Mouse (Mus musculus) stomach, embryonic 15.5 days (tissue): ENCODE measurements around the gene Apon. TPM values are rescaled to one million over a fixed set of nuclear protein-coding genes. Genes with fewer than 3 reads are reported as not detected.

ENCODE experiments used
- ATAC-seq: fragments of 200-750 bp; cut with Nextera tagmentation; 2 replicates; pipeline ENCODE4 v1.8.0; 2017; ENCODE audit warnings: low read depth, moderate number of reproducible peaks, moderate TSS enrichment; ENCODE audit not compliant: insufficient read depth, low FRiP score
- H3K27ac ChIP-seq: fragments of 300-500 bp; sonication (generic); 2 replicates; pipeline ENCODE4 v1.5.1; 2015; ENCODE audit warnings: mild to moderate bottlenecking, inconsistent platforms
- H3K27me3 ChIP-seq: fragments of 300-500 bp; sonication (generic); replicated peaks from 2 replicates; pipeline ENCODE4 v1.6.1; 2015; ENCODE audit warnings: inconsistent platforms
- H3K36me3 ChIP-seq: fragments of 300-500 bp; sonication (generic); 2 replicates; pipeline ENCODE4 v1.6.1; 2015; ENCODE audit warnings: inconsistent platforms
- H3K4me1 ChIP-seq: fragments of 300-500 bp; sonication (generic); 2 replicates; pipeline ENCODE4 v1.6.1; 2015; ENCODE audit warnings: inconsistent platforms
- H3K4me2 ChIP-seq: fragments of 300-500 bp; sonication (generic); 2 replicates; pipeline ENCODE4 v1.6.1; 2015; ENCODE audit warnings: mild to moderate bottlenecking, inconsistent platforms
- H3K4me3 ChIP-seq: fragments of 300-500 bp; sonication (generic); replicated peaks from 2 replicates; pipeline ENCODE4 v1.5.1; 2015; ENCODE audit warnings: inconsistent platforms
- H3K9ac ChIP-seq: fragments of 300-500 bp; sonication (generic); 2 replicates; pipeline ENCODE4 v1.6.1; 2015; ENCODE audit warnings: inconsistent platforms
- H3K9me3 ChIP-seq: fragments of 300-500 bp; sonication (generic); 2 replicates; pipeline ENCODE4 v1.6.1; 2016; ENCODE audit warnings: inconsistent platforms
- WGBS: fragments of 180-500 bp; shearing (Covaris S2); methylation state at CpG from one replicate; pipeline ENCODE4 v1.1.7; 2015; 5-methylcytosine and 5-hydroxymethylcytosine counted together
- polyA plus RNA-seq: library from polyadenylated mRNA; unstranded; fragments of >200 nt; fragmentation: Nextera tagmentation; extraction: Ambion mirVana; gene quantifications from 2 replicates; pipeline ENCODE4 v1.2.1, GENCODE M21; 2015

The Apon gene
- polyA plus RNA-seq, 1 experiment from 2014 or later = 0.55 TPM

DNA sequence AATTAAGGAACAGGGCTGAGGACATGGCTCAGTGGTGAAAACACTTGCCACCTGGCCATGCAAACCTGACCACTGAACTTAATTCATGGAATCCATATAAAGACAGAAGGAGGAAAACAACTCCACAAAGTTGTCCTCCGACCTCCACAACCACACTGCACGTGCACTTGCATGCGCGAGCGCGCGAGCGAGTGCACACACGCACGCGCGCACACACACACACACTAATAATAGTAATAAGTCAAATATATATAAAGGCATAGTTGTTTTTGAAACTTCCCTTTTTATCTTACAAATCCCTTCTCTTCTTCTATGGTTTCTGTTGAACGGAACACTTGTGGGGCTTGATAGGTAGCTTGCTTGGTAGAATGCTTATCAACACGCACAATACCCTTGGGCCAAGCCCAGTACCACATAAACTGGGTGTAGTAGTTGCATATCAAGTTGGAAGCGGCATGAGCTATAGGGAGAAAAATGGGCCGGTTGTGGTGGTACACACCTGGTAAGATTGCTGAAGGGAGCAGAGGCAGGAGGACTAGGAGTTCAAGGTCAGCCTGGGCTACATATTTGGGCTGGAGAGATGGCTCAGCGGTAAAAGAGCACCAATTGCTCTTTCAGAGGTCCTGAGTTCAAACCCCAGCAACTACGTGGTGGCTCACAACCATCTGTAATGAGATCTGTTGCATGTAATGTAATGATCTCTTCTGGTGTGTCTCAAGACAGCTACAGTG lies 35.3 kb upstream of the Apon start:
- Histone ChIP-seq H3K4me2 (no peak overlapping the region), H3K36me3 (no peaks in the 10 kb centered on the region), H3K27me3 (no peaks in the 10 kb centered on the region), H3K27ac (no peak overlapping the region), H3K4me1 (no peaks in the 10 kb centered on the region), H3K9me3 (no peaks in the 10 kb centered on the region), H3K4me3 (no peak overlapping the region), H3K9ac (no peak overlapping the region)
- ATAC-seq = peak; percentile 56; the same call in 1 of the 2 replicates
- 89% methylated on average over 18 of the region's 18 CpGs for WGBS

DNA sequence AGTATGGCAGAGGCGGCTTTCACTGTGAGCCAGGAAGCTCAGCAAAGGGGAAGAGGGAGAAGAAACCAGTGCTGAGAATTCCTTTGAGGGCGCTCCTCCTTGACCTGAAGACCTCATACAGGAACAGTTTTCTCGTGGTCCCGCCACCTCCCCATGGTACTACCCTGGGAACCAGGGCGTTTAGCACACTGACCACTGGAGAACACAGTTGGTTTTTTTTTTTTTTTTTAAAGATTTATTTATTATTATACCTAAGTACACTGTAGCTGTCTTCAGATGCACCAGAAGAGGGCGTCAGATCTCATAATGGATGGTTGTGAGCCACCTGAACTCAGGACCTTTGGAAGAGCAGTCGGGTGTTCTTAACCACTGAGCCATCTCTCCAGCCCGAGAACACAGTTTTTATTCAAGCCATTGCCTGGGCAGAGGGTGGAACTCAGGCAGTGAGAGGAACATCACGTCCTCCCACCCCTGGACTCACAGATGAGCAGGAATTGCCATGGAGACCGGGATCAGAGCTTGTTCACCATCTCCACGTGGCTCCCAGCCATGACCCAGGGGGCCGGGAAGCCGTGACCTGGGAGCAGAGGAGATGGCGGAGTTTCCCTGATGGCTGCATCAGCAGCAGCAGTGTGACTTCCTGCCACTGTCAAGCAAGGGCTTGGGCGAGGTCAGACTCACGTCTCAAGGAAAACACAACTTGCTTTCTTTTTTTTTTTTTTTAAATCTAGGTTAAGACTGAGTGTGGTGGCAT lies 32.2 kb upstream of the Apon start:
- Histone ChIP-seq H3K4me3 (no peak overlapping the region), H3K27ac (no peak overlapping the region), H3K27me3 (no peaks in the 10 kb centered on the region), H3K9me3 (no peaks in the 10 kb centered on the region), H3K36me3 (no peaks in the 10 kb centered on the region), H3K4me1 (peaks cover 6% of the 10 kb centered on the region; the same call in 1 of the 2 replicates), H3K9ac (no peak overlapping the region), H3K4me2 (no peak overlapping the region)
- no peak for ATAC-seq
- WGBS = 58% methylated on average over 16 of the region's 16 CpGs

DNA sequence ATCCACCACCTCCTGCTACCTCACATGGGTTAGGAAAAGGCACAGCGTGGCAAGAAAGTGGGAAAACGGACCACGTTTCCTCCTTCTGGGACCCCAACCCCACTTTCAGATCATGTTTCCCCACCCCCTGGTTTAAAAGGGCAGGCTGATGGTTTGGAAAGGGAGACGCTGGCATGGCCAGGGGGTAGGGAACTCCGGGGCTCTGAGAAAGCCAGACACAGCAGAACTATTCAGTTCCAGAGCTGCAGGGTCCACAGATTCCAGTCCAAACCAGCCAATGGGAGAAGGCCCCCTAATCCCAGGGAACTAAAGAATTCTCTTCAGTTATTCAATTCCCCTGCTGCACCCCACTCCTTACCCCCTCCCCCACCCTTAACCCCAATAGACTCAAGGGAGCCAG lies 28.8 kb upstream of the Apon start:
- Histone ChIP-seq H3K9me3 (no peaks in the 10 kb centered on the region), H3K4me2 (no peak overlapping the region)

DNA sequence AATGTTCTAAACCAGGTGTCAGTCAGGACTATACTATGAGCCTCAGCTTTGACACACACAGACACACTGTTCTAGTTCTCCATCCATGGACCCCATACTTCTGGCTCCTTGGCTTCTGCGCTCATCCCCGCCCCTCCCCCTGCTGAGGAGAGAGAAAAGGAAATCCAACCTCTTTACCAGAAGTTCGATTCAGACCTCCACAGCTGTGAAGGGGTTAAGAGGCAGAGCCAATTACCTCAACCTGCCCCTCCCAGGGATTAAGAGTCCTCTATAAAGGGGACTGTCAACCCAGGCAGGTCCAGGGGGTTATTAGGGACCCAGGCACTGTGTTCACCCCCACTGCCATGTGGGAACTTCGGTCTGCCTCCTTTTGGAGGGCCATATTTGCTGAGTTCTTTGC lies 28.4 kb upstream of the Apon start, which contains the start of gene Mip:
Gene Mip, plus strand, starts transcription at position 301 of the 400 bp plus-strand sequence.
- WGBS = 56% methylated on average over 4 of the region's 4 CpGs

More for the DNA sequence above, 28.8 kb upstream of the Apon start:
- no peaks in the 10 kb centered on the region for H3K36me3 ChIP-seq
- ATAC-seq = no peak
- no peak overlapping the region for H3K27ac ChIP-seq
- H3K4me1 ChIP-seq = peaks cover 6% of the 10 kb centered on the region; the same call in 1 of the 2 replicates
- 48% methylated on average over 5 of the region's 5 CpGs for WGBS
- H3K9ac ChIP-seq = no peak overlapping the region
- H3K4me3 ChIP-seq = no peak overlapping the region
- no peaks in the 10 kb centered on the region for H3K27me3 ChIP-seq

DNA sequence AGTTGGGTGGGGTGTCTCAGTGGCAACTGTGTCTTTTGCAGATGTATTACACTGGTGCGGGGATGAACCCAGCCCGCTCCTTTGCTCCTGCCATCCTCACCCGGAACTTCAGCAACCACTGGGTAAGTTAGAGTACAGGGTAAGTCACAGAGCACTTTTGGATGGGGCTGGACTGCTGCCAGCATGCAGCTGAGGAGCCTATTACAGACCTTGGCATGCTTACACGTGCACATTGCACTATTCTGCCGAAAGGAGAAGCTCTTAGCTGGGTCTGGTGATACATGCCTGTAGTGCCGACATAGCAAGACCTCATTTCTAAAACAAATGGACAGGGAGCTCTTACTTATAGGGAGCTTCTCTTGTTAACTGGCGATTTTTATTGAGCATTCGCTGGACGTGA lies 26.3 kb upstream of the Apon start:
- H3K36me3 ChIP-seq = no peaks in the 10 kb centered on the region
- peaks cover 14% of the 10 kb centered on the region for H3K4me1 ChIP-seq
- no peak for ATAC-seq
- H3K27me3 ChIP-seq = no peaks in the 10 kb centered on the region
- no peak overlapping the region for H3K4me2 ChIP-seq
- H3K27ac ChIP-seq = no peak overlapping the region
- 76% methylated on average over 9 of the region's 9 CpGs for WGBS
- no peak overlapping the region for H3K4me3 ChIP-seq
- H3K9ac ChIP-seq = no peak overlapping the region
- no peaks in the 10 kb centered on the region for H3K9me3 ChIP-seq

More for the DNA sequence above, 28.4 kb upstream of the Apon start, which contains the start of gene Mip:
- no peak within 1 kb of the TSS for H3K9ac ChIP-seq
- ATAC-seq = no peak
- no peaks in the 10 kb centered on the region for H3K9me3 ChIP-seq
- no peak within 1 kb of the TSS for H3K27ac ChIP-seq
- no peak within 1 kb of the TSS for H3K4me2 ChIP-seq
- no peak within 1 kb of the TSS for H3K4me3 ChIP-seq
- H3K27me3 ChIP-seq = no peaks in the 10 kb centered on the region
- peaks cover 7% of the 10 kb centered on the region; the same call in 1 of the 2 replicates for H3K4me1 ChIP-seq
- no peaks in the 10 kb centered on the region for H3K36me3 ChIP-seq

DNA sequence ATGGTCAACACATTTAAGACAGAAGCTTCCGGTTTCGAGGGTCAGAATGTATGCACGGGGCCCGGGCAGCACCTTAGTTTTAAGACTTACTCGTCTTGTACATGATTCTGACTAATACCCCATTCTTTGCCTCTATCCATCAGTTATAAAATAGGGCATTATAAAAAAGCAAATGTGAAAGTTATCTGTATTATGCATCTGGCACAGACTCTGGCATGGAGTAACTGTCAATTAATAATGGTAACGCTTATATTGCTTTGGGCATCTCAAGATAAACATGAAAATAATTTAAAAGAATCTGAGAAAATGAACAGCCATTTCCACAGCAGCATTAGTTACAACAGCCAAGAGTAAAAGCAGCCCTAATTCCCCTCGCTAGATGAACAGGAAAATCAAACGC lies 25.9 kb upstream of the Apon start:
- ATAC-seq = no peak
- Histone ChIP-seq H3K9me3 (no peaks in the 10 kb centered on the region), H3K4me2 (no peak overlapping the region), H3K27ac (no peak overlapping the region), H3K36me3 (no peaks in the 10 kb centered on the region), H3K4me3 (no peak overlapping the region), H3K4me1 (peaks cover 14% of the 10 kb centered on the region), H3K9ac (no peak overlapping the region), H3K27me3 (no peaks in the 10 kb centered on the region)
- WGBS = 88% methylated on average over 8 of the region's 8 CpGs

DNA sequence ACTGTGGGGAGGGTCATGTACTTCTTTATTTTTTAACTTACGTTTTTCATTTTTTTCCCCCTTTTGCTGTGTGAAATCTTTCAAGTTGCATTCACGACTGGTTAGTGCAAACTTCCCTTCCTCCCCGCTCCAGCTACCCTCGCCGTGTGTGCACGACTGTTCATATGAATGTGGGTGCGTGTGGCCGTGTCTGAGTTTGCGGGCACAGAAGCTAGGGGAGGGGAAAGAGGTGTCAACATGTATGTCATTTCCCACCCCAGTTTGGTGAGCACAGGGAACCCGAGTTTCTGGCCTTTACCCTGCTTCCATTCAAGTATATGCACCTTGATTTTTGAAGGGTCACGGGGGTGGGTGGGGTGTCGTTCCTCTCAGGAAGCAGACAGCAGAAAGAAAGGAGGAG lies 23.3 kb upstream of the Apon start:
- Histone ChIP-seq H3K9ac (no peak overlapping the region), H3K4me3 (no peak overlapping the region), H3K9me3 (no peaks in the 10 kb centered on the region), H3K36me3 (no peaks in the 10 kb centered on the region), H3K4me1 (peaks cover 8% of the 10 kb centered on the region), H3K27ac (no peak overlapping the region), H3K4me2 (no peak overlapping the region), H3K27me3 (no peaks in the 10 kb centered on the region)
- ATAC-seq = no peak
- 73% methylated on average over 12 of the region's 12 CpGs for WGBS

DNA sequence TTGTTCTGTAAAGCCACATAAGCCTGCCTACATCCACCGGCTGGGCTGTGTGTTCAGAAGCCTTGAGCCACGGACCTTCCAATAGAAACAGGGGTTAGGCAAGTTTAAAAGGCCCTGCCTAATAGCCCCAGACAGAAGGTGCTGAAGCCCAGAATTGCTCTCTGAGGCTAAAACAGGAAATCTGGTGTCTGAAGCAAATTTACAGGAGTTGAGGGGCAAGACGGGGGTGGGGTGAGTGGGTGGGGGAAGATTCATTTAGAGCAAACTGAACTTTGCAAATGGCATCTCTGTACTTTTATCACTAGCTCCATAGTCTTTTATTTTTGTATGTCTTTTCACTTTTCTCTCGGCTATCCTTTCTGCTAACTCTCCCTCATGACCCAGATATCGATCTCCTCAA lies 22.8 kb upstream of the Apon start:
- ATAC-seq = no peak
- peaks cover 7% of the 10 kb centered on the region for H3K4me1 ChIP-seq
- H3K9ac ChIP-seq = peak overlapping the region; percentile 22; the same call in 1 of the 2 replicates
- WGBS = 4% methylated on average over 5 of the region's 5 CpGs
- H3K36me3 ChIP-seq = no peaks in the 10 kb centered on the region
- H3K27ac ChIP-seq = peak overlapping the region; percentile 96
- peak overlapping the region; percentile 77 for H3K4me3 ChIP-seq
- no peaks in the 10 kb centered on the region for H3K27me3 ChIP-seq
- H3K4me2 ChIP-seq = peak overlapping the region; percentile 66
- no peaks in the 10 kb centered on the region for H3K9me3 ChIP-seq

DNA sequence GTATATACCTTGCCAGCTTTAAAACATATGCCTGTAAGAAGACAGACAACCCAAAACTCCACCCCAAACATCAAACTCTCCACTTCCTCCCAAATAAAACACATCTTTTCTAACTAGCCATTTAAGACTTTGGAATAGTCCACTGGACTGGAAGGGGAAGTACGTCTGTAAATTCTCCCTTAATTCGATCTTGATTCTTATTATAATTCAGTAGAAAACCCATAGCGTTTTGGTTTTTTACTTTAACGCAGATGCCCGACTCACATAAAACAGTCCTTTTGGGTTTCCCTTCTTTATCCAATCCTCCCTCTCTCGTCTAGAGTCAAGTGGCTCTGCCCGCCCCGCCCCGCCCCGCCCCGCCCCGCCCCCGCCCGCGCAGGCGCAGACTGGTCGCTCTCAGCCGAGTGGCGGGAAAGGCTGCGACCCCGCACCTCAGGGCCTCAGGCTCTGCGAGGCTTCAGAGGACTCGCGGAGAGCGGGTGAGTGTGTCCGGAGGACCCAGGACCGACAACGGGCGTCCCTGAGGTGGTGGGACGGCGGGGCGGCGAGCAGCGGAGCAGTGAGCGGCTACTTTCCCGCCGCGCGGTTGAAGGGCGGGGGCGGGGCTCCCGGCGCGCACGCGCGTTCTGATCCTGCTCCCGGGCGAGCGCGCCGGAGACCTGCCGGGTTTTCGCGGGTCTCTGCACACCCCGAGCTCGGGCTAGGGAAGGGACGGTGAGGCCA lies 22.0 kb upstream of the Apon start, which contains the start of gene Timeless:
Gene Timeless, plus strand, starts transcription at position 369 of the 723 bp plus-strand sequence.
- WGBS = under 1% methylated on average over 48 of the region's 58 CpGs
- ATAC-seq = peak; percentile 91
- H3K27ac ChIP-seq = peak within 1 kb of the TSS; percentile 96

DNA sequence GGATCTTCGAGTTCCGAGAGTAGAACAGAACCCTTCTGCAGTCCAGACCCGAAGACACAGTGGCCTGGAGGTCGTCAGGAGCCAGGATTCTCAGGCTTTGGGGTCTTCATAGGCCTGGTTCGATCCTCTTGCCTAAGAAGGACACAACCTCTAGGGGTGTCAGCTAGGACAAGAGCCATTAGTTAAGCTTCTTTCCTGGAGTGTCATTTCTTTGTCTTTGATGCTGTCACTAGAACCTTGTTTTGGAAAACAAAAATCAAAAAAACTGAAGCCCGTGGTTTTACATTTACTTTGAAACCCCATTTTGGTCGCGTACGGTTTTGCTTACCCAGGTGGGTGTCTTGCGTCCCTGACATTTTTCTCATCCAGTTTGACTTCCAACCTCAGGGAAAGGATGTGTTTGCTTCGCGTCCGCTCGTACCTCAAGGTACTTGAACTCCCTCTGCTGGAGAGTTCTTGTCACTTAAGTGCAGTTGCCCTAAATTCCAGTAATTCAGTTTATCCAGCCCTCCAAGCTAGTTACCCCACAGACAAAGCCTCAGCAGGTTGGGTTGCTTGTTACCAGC lies 21.4 kb upstream of the Apon start:
- 0 out of 2 replicates have a peak, but pooled peaks have one; percentile 23 for ATAC-seq
- H3K4me1 ChIP-seq = peaks cover 7% of the 10 kb centered on the region
- WGBS = under 1% methylated on average over 14 of the region's 14 CpGs
- H3K9ac ChIP-seq = peak overlapping the region; percentile 75
- H3K4me3 ChIP-seq = peak overlapping the region; percentile 77
- peak overlapping the region; percentile 66 for H3K4me2 ChIP-seq
- H3K27me3 ChIP-seq = no peaks in the 10 kb centered on the region
- no peaks in the 10 kb centered on the region for H3K9me3 ChIP-seq
- H3K27ac ChIP-seq = peak overlapping the region; percentile 96
- no peaks in the 10 kb centered on the region for H3K36me3 ChIP-seq

More for the DNA sequence above, 22.0 kb upstream of the Apon start, which contains the start of gene Timeless:
- no peaks in the 10 kb centered on the region for H3K27me3 ChIP-seq
- H3K4me3 ChIP-seq = peak within 1 kb of the TSS; percentile 77
- H3K36me3 ChIP-seq = no peaks in the 10 kb centered on the region
- peaks cover 7% of the 10 kb centered on the region for H3K4me1 ChIP-seq
- H3K9ac ChIP-seq = peak within 1 kb of the TSS; percentile 75
- H3K9me3 ChIP-seq = no peaks in the 10 kb centered on the region
- peak within 1 kb of the TSS; percentile 66 for H3K4me2 ChIP-seq

DNA sequence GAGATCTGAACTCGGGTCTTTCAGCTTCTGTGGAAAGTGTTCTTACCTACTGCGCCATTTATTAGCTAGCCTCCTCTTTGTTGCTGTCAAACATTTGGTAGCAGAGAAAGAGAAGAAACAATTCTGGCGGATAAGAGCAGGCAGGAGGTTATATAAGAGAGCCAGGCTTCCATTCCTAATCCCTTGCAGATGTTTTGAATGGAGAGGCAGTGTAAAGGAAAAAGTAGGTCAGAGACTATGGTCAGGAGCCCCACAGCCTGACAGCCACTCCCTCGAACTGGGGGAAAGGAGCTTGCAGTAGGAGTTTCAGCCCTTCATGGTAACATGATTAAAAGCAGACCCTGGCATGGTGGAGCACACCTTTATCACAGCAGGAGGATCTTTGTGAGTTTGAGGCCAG lies 17.6 kb upstream of the Apon start:
- H3K36me3 ChIP-seq = peaks cover 12% of the 10 kb centered on the region
- no peaks in the 10 kb centered on the region for H3K27me3 ChIP-seq
- H3K4me3 ChIP-seq = no peak overlapping the region
- no peaks in the 10 kb centered on the region for H3K4me1 ChIP-seq
- H3K27ac ChIP-seq = no peak overlapping the region
- H3K4me2 ChIP-seq = no peak overlapping the region
- ATAC-seq = no peak
- 65% methylated on average over 4 of the region's 4 CpGs for WGBS
- H3K9ac ChIP-seq = no peak overlapping the region
- H3K9me3 ChIP-seq = no peaks in the 10 kb centered on the region
